28 mouse cellular contexts compared by ENCODE assay signal in the genomic region with DNA sequence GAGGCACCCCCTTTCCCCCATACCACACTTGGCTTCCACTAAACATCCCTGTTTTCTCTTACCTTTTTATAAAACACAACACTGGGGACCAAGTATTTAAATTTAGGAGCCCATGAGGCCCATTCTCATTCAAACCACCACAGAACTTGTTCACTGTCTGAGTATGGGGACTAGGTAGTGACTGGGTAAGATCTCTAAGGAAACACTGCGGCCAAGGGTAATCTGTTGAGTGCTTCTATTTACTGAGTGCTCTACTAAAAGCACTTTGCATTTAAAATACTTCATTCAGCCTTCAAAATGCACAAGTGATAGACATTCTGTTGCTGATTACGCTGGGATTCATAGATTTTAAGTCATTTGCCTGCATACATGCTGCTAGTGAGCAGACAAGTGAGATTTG.
"Had no signal": no experiment of that assay in that cellular context is flagged by ENCODE, and none has a peak within 500 bp of the region (broad histone marks: within the 10 kb centered on the region; RNA-seq: fewer than 3 reads in every experiment).

No protein-coding gene starts in this region.

- H3K36me3 ChIP-seq: hindbrain, embryonic 10.5 days; hindbrain, embryonic 12.5 days; intestine, embryonic 15.5 days; kidney, embryonic 15.5 days; limb, embryonic 10.5 days; limb, embryonic 12.5 days; liver, embryonic 13.5 days; liver, embryonic 15.5 days had no signal

- H3K9ac ChIP-seq: hindbrain, embryonic 12.5 days; hindbrain, embryonic 14.5 days; intestine, embryonic 15.5 days; kidney, embryonic 15.5 days; limb, embryonic 12.5 days; liver, embryonic 13.5 days; liver, embryonic 15.5 days had no signal

- H3K9me3 ChIP-seq: hindbrain, embryonic 10.5 days; intestine, embryonic 15.5 days; kidney, embryonic 15.5 days; limb, embryonic 10.5 days; limb, embryonic 12.5 days; liver, embryonic 13.5 days; liver, embryonic 15.5 days had no signal

- ATAC-seq: hindbrain, embryonic 16.5 days; inflammation-experienced regulatory T-cells, adult 6 months; intestine, embryonic 15.5 days; intestine, postnatal 0 days had no signal

- H3K4me3 ChIP-seq: gastrocnemius, adult 2 months; heart, adult 2 months; hindbrain, embryonic 10.5 days; hindbrain, embryonic 12.5 days; intestine, embryonic 15.5 days; kidney, embryonic 15.5 days; left cerebral cortex, adult 2 months; limb, embryonic 10.5 days; limb, embryonic 12.5 days; liver, embryonic 13.5 days; liver, embryonic 15.5 days had no signal

- H3K4me1 ChIP-seq: intestine, embryonic 15.5 days; liver, embryonic 13.5 days; liver, embryonic 15.5 days had no signal

- H3K4me2 ChIP-seq: heart, embryonic 11.5 days; hindbrain, embryonic 12.5 days; hindbrain, embryonic 14.5 days; intestine, embryonic 15.5 days; kidney, embryonic 15.5 days; limb, embryonic 12.5 days; liver, embryonic 11.5 days; liver, embryonic 13.5 days; liver, embryonic 15.5 days had no signal

- DNase-seq: gastrocnemius, adult 2 months; gastrocnemius, postnatal 10 days; gastrocnemius, postnatal 25 days; heart, adult 2 months; heart, postnatal 10 days; heart, postnatal 4 days; kidney, adult 18-20 months; kidney, adult 8-10 months; kidney, postnatal 14 days; kidney, postnatal 36 days; layer of hippocampus, adult 9-11 months; liver; liver, embryonic 13.5 days had no signal

- H3K27me3 ChIP-seq: hindbrain, embryonic 12.5 days; intestine, embryonic 15.5 days; kidney, embryonic 15.5 days; limb, embryonic 12.5 days; liver, embryonic 13.5 days; liver, embryonic 15.5 days had no signal

- H3K27ac ChIP-seq: gastrocnemius, adult 2 months; heart, adult 2 months; hindbrain, embryonic 10.5 days; hindbrain, embryonic 12.5 days; hindbrain, embryonic 14.5 days; intestine, embryonic 15.5 days; kidney, embryonic 15.5 days; kidney, postnatal 0 days; left cerebral cortex, adult 2 months; limb, embryonic 10.5 days; liver, embryonic 13.5 days; liver, embryonic 15.5 days had no signal
